Mouse (Mus musculus): ENCODE measurements around the gene Depdc5. TPM values are rescaled to one million over a fixed set of nuclear protein-coding genes. Genes with fewer than 3 reads are reported as not detected.
A peak's percentile ranks its signal among the peaks of the same experiment; 100 is the strongest.
"Not testable (repeated sequence)": the region's sequence is repeated elsewhere in the genome, so short reads cannot be mapped to it uniquely, and the experiment has no call there.

Gene Depdc5
- total RNA-seq (2014; fragmentation: Nextera tagmentation) (15.7 and 28.8 TPM in 2 replicates), total RNA-seq (2017) (19.4 and 21.3 TPM in 2 replicates)

GRCm38 (mm10) chr5:32863253-32864228, at the start of gene Depdc5:
Depdc5 (plus strand) TSS chr5:32863701.
- ATAC-seq (replicated peaks; ENCODE audit: low FRiP score, low TSS enrichment, poor library complexity, severe bottlenecking): peak; percentile 96

DNA sequence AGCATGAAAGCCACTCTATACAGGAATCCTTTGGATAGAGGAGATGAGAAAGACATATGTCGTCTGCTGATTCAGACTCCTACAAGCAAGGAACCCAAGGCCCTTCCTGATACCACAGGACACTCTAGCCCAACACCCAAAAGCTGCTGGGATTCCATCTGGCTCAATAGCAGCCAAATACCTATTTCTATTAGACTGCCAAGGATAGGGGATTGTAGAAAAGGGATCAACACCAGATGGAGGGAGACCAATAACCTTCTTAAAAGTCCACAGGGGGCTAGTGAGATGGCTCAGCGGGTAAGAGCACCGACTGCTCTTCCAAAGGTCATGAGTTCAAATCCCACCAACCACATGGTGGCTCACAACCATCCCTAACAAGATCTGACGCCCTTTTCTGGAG, 48.1 kb upstream of the Depdc5 start:
- no peak for ATAC-seq (replicated peaks; ENCODE audit: low FRiP score, low TSS enrichment, poor library complexity, severe bottlenecking)

- no peak for ATAC-seq (replicated peaks; ENCODE audit: low FRiP score, low TSS enrichment, poor library complexity, severe bottlenecking)
Observed at GRCm38 (mm10) chr5:32820471-32820870, 43.0 kb upstream of the Depdc5 start.

DNA sequence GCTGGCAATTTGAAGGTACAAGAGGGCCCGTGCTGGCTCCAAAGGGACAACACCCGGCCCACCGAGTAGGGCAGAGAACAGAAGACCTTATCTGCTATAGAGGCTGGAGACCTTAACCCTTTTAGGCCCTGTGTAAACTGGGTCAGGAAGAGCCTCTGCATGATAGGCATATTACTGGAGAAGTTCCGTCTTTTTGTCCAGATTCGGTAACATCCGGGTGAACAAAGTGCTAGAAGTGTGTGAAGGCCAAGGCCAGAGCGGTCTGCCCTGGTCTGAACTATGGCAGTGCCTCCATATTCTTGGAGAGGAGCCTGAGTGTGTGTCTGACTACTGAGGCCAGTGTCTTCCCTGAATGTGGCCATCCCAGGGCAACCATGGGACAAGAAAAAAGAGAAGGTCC, 36.5 kb upstream of the Depdc5 start, which contains the start of gene Gm20671:
Gm20671 (minus strand) TSS at position 101 of the 400 bp plus-strand sequence.
- ATAC-seq (replicated peaks; ENCODE audit: low FRiP score, low TSS enrichment, poor library complexity, severe bottlenecking): no peak

GRCm38 (mm10) chr5:32828766-32829165, 34.7 kb upstream of the Depdc5 start:
- ATAC-seq (replicated peaks; ENCODE audit: low FRiP score, low TSS enrichment, poor library complexity, severe bottlenecking): not testable (repeated sequence)

- no peak for ATAC-seq (replicated peaks; ENCODE audit: low FRiP score, low TSS enrichment, poor library complexity, severe bottlenecking)
Observed at GRCm38 (mm10) chr5:32830054-32830453, 33.4 kb upstream of the Depdc5 start.

GRCm38 (mm10) chr5:32834497-32834896, 29.0 kb upstream of the Depdc5 start:
- ATAC-seq (replicated peaks; ENCODE audit: low FRiP score, low TSS enrichment, poor library complexity, severe bottlenecking): peak; percentile 47; the same call in 1 of the 2 replicates

GRCm38 (mm10) chr5:32836976-32837375, 26.5 kb upstream of the Depdc5 start:
- ATAC-seq (replicated peaks; ENCODE audit: low FRiP score, low TSS enrichment, poor library complexity, severe bottlenecking): no peak

GRCm38 (mm10) chr5:32840029-32840428, 23.5 kb upstream of the Depdc5 start:
- no peak for ATAC-seq (replicated peaks; ENCODE audit: low FRiP score, low TSS enrichment, poor library complexity, severe bottlenecking)

DNA sequence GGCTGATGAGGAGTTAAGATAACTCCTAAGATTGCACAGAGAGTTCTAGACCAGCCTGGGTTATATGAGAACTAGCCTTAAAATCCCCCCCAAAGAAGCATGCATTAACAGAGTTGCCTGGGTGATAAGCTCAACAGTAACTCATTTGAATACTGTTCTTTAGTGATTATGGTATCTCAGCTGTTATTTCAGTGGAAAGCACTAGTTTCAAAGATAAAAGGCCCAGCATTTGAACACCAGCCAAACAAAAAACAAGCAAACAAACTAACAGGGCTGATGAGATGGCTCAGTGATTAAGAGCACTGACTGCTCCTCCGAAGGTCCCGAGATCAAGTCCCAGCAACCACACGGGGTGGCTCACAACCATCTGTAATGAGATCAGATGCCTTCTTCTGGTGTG, 14.3 kb upstream of the Depdc5 start:
- peak; percentile 81 for ATAC-seq (replicated peaks; ENCODE audit: low FRiP score, low TSS enrichment, poor library complexity, severe bottlenecking)

DNA sequence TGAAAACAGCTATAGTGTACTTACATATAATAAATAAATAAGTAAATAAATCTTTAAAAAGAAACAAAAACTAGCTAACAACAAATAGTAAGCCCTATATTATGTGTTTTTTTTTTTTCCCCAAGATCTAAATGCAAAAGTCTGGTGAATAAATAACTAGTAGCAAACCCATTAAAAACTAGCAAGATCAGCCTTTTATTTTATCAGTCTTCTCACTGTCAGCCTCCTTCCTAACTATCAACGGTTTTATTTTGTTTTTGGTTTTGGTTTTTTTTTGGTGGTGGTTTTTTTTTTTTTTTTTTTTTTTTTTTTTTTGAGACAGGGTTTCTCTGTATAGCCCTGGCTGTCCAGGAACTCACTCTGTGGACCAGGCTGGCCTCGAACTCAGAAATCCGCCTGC, 13.9 kb upstream of the Depdc5 start:
- ATAC-seq (replicated peaks; ENCODE audit: low FRiP score, low TSS enrichment, poor library complexity, severe bottlenecking): not testable (repeated sequence)

DNA sequence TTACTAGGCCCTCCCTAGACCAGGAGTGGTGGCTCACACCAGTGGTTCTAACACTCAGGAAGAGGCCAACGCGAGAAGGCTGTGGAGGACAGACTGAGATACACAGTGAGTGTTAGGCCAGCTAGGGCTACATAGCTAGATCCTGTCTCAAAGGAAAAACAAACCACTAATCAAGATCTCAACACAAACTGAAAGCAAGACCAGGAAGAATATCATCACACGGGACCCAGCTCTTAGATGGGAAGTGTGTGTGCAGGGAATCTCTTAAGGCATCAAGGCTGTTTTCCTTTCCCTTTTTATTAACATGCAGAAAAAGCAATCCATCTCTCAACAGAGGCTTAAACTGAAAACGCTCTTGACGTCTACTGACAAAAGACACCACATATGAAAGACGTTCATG, 11.5 kb upstream of the Depdc5 start:
- ATAC-seq (replicated peaks; ENCODE audit: low FRiP score, low TSS enrichment, poor library complexity, severe bottlenecking): no peak

- ATAC-seq (replicated peaks; ENCODE audit: low FRiP score, low TSS enrichment, poor library complexity, severe bottlenecking): peak; percentile 93
Observed at GRCm38 (mm10) chr5:32853731-32854507, 9.6 kb upstream of the Depdc5 start, which contains the start of gene Prr14l. Prr14l (minus strand) TSS chr5:32854256.

DNA sequence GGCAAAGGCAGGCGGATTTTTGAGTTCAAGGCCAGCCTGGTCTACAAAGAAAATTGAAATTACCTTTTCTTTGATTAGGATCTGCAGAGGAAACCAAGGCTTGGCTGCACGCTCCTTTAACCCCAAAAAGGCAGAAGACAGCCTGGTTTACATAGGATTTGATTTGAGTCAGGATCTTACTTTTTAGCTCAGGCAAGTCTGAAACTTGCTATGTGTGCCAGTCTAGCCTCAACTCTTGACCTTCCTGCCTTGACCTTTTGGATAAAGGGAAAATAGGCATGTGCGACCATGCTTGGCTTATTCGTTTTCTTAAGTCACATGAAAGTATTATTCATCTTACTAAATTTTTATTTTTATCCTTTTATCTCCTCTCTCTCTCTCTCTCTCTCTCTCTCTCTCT, 8.7 kb upstream of the Depdc5 start:
- ATAC-seq (replicated peaks; ENCODE audit: low FRiP score, low TSS enrichment, poor library complexity, severe bottlenecking): no peak

- not testable (repeated sequence) for ATAC-seq (replicated peaks; ENCODE audit: low FRiP score, low TSS enrichment, poor library complexity, severe bottlenecking)
Observed at GRCm38 (mm10) chr5:32855274-32855673, 8.2 kb upstream of the Depdc5 start.

DNA sequence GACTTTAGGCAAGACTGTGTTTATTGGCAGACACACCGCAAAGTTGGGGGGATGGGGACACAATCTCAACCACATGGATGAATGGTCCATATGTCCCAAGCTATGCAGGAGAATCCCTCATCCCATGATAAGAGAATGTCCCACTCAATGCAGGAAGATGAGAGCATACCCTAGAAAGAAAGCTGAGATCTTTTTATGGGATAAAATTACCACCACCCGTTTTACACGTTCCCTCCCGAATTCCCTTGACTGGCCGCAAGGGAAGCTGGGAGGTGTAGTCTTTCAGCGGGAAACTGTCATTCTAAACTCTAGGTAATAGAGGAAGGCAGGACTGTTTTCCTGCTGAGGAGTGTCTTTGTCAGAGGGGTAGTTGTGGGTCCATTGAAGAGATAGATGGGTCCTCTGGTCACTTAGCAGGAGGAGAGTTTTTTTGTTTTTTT, 5.7 kb upstream of the Depdc5 start:
- peak; percentile 35 for ATAC-seq (replicated peaks; ENCODE audit: low FRiP score, low TSS enrichment, poor library complexity, severe bottlenecking)

- ATAC-seq (replicated peaks; ENCODE audit: low FRiP score, low TSS enrichment, poor library complexity, severe bottlenecking): no peak
Observed at GRCm38 (mm10) chr5:32861082-32861481, 2.4 kb upstream of the Depdc5 start.

DNA sequence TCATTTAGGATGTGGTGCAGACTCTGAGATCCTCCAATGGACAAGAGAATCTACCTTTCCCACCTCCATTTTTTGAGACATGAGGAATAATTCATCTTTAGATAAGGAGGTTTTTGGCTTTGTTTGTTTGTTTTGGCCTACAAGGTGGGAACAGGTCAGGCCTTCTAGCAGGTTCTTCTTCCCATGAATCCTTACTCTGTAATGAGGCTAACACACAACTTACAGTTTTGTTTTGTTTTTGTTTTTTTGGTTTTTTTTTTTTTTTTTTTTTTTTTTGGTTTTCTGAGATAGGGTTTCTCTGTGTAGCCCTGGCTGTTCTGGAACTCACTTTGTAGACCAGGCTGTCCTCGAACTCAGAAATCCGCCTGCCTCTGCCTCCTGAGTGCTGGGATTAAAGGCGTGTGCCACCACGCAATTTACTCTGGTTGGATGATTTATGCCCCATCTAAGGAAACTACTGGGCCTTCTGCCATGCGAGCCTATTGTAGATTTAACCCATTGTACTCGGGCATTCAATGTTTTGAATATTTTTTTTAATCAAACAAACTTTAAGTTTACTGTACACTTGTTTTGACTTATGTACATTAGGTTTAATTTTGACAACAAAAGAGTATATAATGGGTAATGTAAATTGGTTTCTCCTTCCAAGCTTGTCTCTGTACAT, 900 bp upstream of the Depdc5 start:
- ATAC-seq (replicated peaks; ENCODE audit: low FRiP score, low TSS enrichment, poor library complexity, severe bottlenecking): no peak

DNA sequence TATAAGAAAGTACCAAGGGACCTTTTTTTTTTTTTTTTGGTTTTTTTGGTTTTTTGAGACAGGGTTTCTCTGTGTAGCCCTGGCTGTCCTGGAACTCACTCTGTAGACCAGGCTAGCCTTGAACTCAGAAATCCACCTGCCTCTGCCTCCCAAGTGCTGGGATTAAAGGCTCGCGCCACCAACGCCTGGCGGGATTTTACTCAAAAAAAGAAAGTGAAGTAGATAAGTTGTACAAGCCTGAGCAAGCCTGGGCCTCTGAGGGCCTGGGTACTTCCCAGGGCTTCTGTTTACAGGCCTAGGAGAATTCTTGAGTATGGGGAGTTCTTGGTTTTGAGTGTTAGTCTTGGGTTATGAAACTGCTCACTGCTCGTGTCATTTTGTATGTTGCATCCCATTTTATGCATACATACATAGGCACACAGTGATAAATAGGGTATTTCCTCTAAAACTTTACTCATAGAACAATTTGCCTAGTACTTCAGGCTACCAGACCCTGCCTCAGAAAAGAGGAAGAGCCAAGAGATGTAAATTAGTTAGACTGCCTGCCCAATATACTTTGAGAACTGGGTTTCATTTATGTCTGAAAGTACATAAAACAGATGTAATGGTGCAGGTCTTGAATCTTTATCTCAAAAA, 6.0 kb downstream of the Depdc5 start:
- no peak for ATAC-seq (replicated peaks; ENCODE audit: low FRiP score, low TSS enrichment, poor library complexity, severe bottlenecking)
